Mouse (Mus musculus): Measurements from ENCODE around the gene Cma1.

GRCm38 (mm10) chr14:55940070-55940800 lies 4.2 kb downstream of the Cma1 start:
- TF ChIP-seq CTCF (IDR thresholded peaks at IDR 0.05; ENCODE audit: control insufficient read depth, insufficient read depth, low read length), result no peak
- no peak for TF ChIP-seq POLR2A (IDR thresholded peaks at IDR 0.05; ENCODE audit: borderline replicate concordance, control insufficient read depth, low read depth, low read length)
